Mouse (Mus musculus) stomach, postnatal 0 days (tissue): ENCODE results near the gene Sorcs1. TPM values are rescaled to one million over a fixed set of nuclear protein-coding genes. Genes with fewer than 3 reads are reported as not detected.

ENCODE experiments used
- ATAC-seq: fragments of 200-750 bp; cut with Nextera tagmentation; 2 replicates; pipeline ENCODE4 v1.8.0; 2017; ENCODE audit not compliant: low FRiP score, low TSS enrichment
- DNase-seq: peaks from one replicate; pipeline ENCODE4 v3.0.0-alpha.2; 2016; ENCODE audit warnings: low spot score
- H3K27ac ChIP-seq: fragments of 300-500 bp; sonication (generic); replicated peaks from 2 replicates; pipeline ENCODE4 v1.5.1; 2014; ENCODE audit warnings: mild to moderate bottlenecking, control low read depth
- H3K27me3 ChIP-seq: fragments of 300-500 bp; sonication (generic); 2 replicates; pipeline ENCODE4 v1.6.1; 2014; ENCODE audit warnings: low read length; ENCODE audit not compliant: control insufficient read depth, insufficient read depth
- H3K36me3 ChIP-seq: fragments of 300-500 bp; sonication (generic); 2 replicates; pipeline ENCODE4 v1.6.1; 2014; ENCODE audit warnings: low read length, mixed read lengths; ENCODE audit not compliant: control insufficient read depth, insufficient read depth
- H3K4me1 ChIP-seq: fragments of 300-500 bp; sonication (generic); replicated peaks from 2 replicates; pipeline ENCODE4 v1.6.1; 2014; ENCODE audit warnings: antibody characterized with exemption; ENCODE audit not compliant: control insufficient read depth, insufficient read depth
- H3K4me2 ChIP-seq: fragments of 300-500 bp; sonication (generic); replicated peaks from 2 replicates; pipeline ENCODE4 v1.6.1; 2014; ENCODE audit warnings: low read depth, mild to moderate bottlenecking, control low read depth, moderate library complexity
- H3K4me3 ChIP-seq: fragments of 300-500 bp; sonication (generic); 2 replicates; pipeline ENCODE4 v1.5.1; 2014; ENCODE audit warnings: low read depth, low read length, control low read depth
- H3K9ac ChIP-seq: fragments of 300-500 bp; sonication (generic); 2 replicates; pipeline ENCODE4 v1.6.1; 2014; ENCODE audit warnings: mild to moderate bottlenecking, low read length, control low read depth, mixed read lengths
- H3K9me3 ChIP-seq: fragments of 300-500 bp; sonication (generic); 2 replicates; pipeline ENCODE4 v1.6.1; 2016; ENCODE audit warnings: low read length; ENCODE audit not compliant: control insufficient read depth
- CTCF ChIP-seq: IDR thresholded peaks from 2 replicates; pipeline ENCODE4 v1.5.1; 2016; ENCODE audit warnings: antibody characterized with exemption, low read depth, mild to moderate bottlenecking, moderate library complexity
- EP300 ChIP-seq: optimal IDR thresholded peaks from 2 replicates; pipeline ENCODE3; 2016; ENCODE audit warnings: antibody characterized with exemption
- WGBS: fragments of 180-500 bp; shearing (Covaris S2); extraction: QIAGEN DNeasy Blood & Tissue Kit; methylation state at CpG from one replicate; pipeline ENCODE4 v1.1.7; 2014; 5-methylcytosine and 5-hydroxymethylcytosine counted together
- polyA plus RNA-seq: library from polyadenylated mRNA; unstranded; fragments of >200 nt; fragmentation: Nextera tagmentation; extraction: Ambion mirVana; gene quantifications from 2 replicates; pipeline ENCODE4 v1.2.1, GENCODE M21; 2015

The Sorcs1 gene
- polyA plus RNA-seq, 1 experiment from 2014 or later, result 1.4 TPM

DNA sequence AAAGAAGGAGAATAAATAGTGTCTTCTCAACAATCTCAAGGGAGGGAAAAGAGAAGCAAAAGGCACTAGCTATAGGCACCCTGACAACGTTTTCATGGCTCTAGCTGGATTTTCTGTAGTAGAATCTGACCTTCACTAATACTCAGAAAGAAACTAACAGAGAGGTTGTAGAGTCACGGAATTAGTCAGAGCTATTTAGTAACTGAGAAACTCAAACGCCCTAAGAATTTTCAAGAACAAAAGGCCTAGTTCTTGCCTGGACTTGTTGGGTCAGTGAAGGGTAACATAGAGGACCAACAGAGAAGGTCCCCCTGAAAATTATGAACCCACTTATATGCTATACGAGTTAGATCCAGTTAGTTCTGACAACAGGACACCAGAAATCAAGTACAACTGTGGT lies 81.1 kb downstream of the Sorcs1 start:
- H3K4me3 ChIP-seq, result no peak overlapping the region
- H3K27ac ChIP-seq, result no peak overlapping the region
- DNase-seq (no peak), ATAC-seq (no peak)
- no peaks in the 10 kb centered on the region for H3K27me3 ChIP-seq
- H3K9me3 ChIP-seq, result no peaks in the 10 kb centered on the region
- no peak for TF ChIP-seq CTCF
- no peak for TF ChIP-seq EP300
- H3K9ac ChIP-seq, result no peak overlapping the region
- no peaks in the 10 kb centered on the region for H3K36me3 ChIP-seq
- WGBS, result 56% methylated on average over 4 of the region's 4 CpGs
- no peaks in the 10 kb centered on the region for H3K4me1 ChIP-seq
- no peak overlapping the region for H3K4me2 ChIP-seq

DNA sequence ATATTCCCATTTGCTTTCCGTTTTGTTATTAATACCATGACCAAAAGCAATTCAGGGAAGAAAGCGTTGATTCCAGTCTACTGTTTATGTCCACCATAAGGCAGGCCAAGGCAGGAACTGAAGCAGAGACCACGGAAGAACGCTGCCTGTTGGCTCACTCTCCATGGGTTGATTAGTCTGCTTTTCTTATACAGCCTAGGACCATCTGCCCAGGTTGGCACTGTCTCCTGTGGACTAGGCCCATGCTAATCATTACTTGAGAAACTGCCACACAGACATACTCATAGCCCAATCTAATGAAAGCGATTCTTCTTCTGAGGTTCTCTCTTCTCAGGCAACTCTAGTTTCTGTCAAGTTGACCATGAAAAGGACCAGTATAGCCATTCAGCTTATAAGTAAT lies 92.3 kb downstream of the Sorcs1 start:
- Histone ChIP-seq H3K27ac (no peak overlapping the region), H3K4me3 (no peak overlapping the region), H3K36me3 (no peaks in the 10 kb centered on the region), H3K4me2 (no peak overlapping the region), H3K9ac (no peak overlapping the region), H3K9me3 (no peaks in the 10 kb centered on the region), H3K27me3 (no peaks in the 10 kb centered on the region), H3K4me1 (no peaks in the 10 kb centered on the region)
- TF ChIP-seq CTCF (no peak), EP300 (no peak)
- WGBS, result 96% methylated on average over 5 of the region's 5 CpGs
- DNase-seq (no peak), ATAC-seq (no peak)

DNA sequence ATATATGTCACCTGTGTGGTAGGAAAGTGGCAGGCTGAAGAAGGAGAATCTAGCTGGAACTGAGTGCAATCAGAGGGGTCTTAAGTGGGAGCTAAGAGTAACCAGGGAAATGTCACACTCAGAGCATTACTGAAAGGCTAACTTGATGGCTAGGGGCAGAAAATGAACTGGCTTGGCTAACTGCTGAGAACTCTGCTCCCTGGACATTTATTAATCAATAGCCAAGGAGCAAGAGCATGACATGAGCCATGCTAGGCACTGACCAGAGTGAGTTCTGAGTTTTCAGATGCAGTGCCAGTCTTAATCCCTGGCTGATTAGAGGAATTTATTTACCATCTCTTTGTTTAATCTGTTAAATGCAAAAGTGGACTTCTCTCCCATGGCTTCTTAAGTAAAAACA lies 95.5 kb downstream of the Sorcs1 start:
- H3K9ac ChIP-seq, result no peak overlapping the region
- no peak for ATAC-seq

DNA sequence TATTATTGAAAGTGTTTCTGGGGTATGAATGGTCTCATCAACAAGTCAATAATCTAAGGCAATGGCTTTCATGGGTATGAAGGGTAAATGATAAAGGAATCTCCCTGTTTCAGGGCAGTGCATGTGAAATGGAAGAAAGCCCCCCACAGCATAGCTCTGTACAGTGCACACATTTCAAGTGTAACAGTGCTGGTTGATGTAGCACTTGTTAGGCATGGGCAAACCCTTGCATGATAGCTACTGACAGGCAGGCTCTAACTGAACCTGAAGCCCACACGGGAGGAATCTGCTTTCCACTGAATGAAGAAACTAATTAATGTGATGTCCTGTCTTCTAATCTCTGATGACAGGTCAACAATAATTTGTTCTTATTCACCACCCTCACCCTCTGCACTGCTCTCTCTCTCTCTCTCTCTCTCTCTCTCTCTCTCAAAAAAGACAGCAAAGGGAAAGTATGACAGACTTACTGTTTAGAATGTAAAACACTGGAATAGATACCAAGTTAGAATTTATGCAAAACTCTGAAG lies 108.7 kb downstream of the Sorcs1 start:
- TF ChIP-seq EP300 (no peak), CTCF (no peak)

More for the DNA sequence above, 95.5 kb downstream of the Sorcs1 start:
- TF ChIP-seq EP300 (no peak), CTCF (no peak)
- Histone ChIP-seq H3K9me3 (no peaks in the 10 kb centered on the region), H3K4me3 (no peak overlapping the region), H3K36me3 (no peaks in the 10 kb centered on the region), H3K4me1 (no peaks in the 10 kb centered on the region), H3K27ac (no peak overlapping the region), H3K27me3 (no peaks in the 10 kb centered on the region), H3K4me2 (no peak overlapping the region)
- no peak for DNase-seq

DNA sequence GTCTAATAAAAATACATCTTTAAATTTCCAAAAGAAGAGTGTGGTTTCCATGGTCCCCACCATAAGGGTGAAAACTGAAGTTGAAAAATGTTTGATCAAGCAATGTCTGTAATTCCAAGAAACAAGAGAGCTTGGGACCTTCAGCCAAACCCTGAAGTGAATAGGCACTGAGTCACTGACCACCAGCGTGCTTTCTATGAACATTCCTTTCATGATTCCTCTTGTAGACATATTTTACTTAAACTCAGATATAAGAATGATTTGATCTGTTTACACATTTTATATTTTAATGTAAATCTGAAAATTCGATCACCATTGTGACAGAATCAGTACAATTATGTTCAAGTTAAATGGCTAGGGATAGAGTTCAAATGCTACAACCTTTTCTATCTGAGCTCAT lies 112.1 kb downstream of the Sorcs1 start:
- WGBS, result 84% methylated on average over 2 of the region's 2 CpGs
- TF ChIP-seq EP300 (no peak), CTCF (no peak)
- H3K9me3 ChIP-seq, result no peaks in the 10 kb centered on the region

More for the DNA sequence above, 108.7 kb downstream of the Sorcs1 start:
- no peak overlapping the region for H3K4me2 ChIP-seq
- H3K4me1 ChIP-seq, result no peaks in the 10 kb centered on the region
- no peak overlapping the region for H3K4me3 ChIP-seq
- DNase-seq (no peak), ATAC-seq (no peak)
- H3K36me3 ChIP-seq, result no peaks in the 10 kb centered on the region
- WGBS, result 80% methylated on average over 1 of the region's 1 CpGs
- H3K9me3 ChIP-seq, result no peaks in the 10 kb centered on the region
- H3K9ac ChIP-seq, result no peak overlapping the region
- H3K27ac ChIP-seq, result no peak overlapping the region
- no peaks in the 10 kb centered on the region for H3K27me3 ChIP-seq

DNA sequence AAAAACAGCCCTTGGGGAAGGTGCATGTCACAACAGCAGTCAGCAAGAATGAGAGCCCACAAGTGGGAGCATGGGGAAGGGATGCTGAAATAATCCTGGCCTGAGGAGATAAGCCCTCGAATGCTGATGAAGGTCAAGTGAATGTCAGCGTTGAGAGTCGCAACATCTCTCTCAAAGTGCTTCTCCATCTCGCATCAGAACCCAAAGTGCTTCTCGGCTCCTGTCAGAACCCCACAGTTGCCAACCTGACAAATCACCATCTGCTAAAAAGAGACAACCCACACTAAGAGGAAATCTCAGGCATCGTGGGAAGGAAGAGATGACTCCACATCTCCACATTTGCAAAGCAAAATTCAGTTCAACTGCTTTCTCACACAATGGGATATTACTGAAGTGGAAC lies 119.7 kb downstream of the Sorcs1 start:
- Histone ChIP-seq H3K4me3 (no peak overlapping the region), H3K9me3 (no peaks in the 10 kb centered on the region), H3K27ac (no peak overlapping the region), H3K36me3 (no peaks in the 10 kb centered on the region), H3K4me2 (no peak overlapping the region), H3K4me1 (no peaks in the 10 kb centered on the region), H3K27me3 (no peaks in the 10 kb centered on the region), H3K9ac (no peak overlapping the region)
- no peak for TF ChIP-seq EP300
- no peak for TF ChIP-seq CTCF
- DNase-seq (no peak), ATAC-seq (no peak)
- WGBS, result 55% methylated on average over 6 of the region's 6 CpGs

More for the DNA sequence above, 112.1 kb downstream of the Sorcs1 start:
- Histone ChIP-seq H3K4me1 (no peaks in the 10 kb centered on the region), H3K4me3 (no peak overlapping the region), H3K27ac (no peak overlapping the region), H3K9ac (no peak overlapping the region), H3K4me2 (no peak overlapping the region), H3K27me3 (no peaks in the 10 kb centered on the region), H3K36me3 (no peaks in the 10 kb centered on the region)
- no peak for DNase-seq
- ATAC-seq, result no peak
